Mouse (Mus musculus): ENCODE results near the gene Cnbd2. TPM values are rescaled to one million over a fixed set of nuclear protein-coding genes. Genes with fewer than 3 reads are reported as not detected.
A peak's percentile ranks its signal among the peaks of the same experiment; 100 is the strongest.
"Not testable (repeated sequence)": the region's sequence is repeated elsewhere in the genome, so short reads cannot be mapped to it uniquely, and the experiment has no call there.

Cnbd2 gene
- polyA plus RNA-seq, 1 experiment from 2014 or later: 4.5 TPM

DNA sequence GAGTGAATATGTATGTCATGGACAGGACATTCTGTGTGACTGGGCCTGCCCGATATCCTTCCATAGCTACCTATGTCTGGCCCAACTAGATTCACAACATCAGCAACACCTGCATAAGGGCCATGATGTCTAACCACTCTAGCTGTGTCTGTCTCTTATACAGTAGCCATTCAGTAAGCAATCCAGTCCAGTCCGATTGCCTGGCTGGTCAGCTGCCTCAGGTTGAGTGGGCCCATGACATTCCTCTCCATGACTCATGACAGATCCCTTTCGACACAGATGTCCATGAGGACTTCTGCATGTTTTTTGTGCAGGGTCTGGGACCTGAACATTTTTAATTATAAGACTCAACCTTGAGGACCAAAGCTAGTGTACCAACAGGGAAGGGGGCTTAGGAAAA, 89.9 kb downstream of the Cnbd2 start:
- WGBS: 94% methylated on average over 3 of the region's 3 CpGs
- Histone ChIP-seq H3K4me3 (ENCODE audit: low read depth, low read length) (no peak overlapping the region), H3K36me3 (ENCODE audit: control insufficient read depth, insufficient read depth, low read length) (no peaks in the 10 kb centered on the region), H3K27ac (ENCODE audit: low read depth, low read length) (no peak overlapping the region), H3K27me3 (ENCODE audit: control insufficient read depth, insufficient read depth, low read length) (no peaks in the 10 kb centered on the region), H3K4me2 (ENCODE audit: low read depth, low read length, severe bottlenecking) (no peak overlapping the region), H3K9ac (ENCODE audit: low read length) (no peak overlapping the region), H3K9me3 (ENCODE audit: control insufficient read depth, low read length) (no peaks in the 10 kb centered on the region), H3K4me1 (replicated peaks; ENCODE audit: control insufficient read depth, insufficient read depth, low read length) (peaks cover 5% of the 10 kb centered on the region; the same call in 1 of the 2 replicates)
- ATAC-seq (replicated peaks; ENCODE audit: low FRiP score) (no peak), DNase-seq (ENCODE audit: low spot score) (no peak)

DNA sequence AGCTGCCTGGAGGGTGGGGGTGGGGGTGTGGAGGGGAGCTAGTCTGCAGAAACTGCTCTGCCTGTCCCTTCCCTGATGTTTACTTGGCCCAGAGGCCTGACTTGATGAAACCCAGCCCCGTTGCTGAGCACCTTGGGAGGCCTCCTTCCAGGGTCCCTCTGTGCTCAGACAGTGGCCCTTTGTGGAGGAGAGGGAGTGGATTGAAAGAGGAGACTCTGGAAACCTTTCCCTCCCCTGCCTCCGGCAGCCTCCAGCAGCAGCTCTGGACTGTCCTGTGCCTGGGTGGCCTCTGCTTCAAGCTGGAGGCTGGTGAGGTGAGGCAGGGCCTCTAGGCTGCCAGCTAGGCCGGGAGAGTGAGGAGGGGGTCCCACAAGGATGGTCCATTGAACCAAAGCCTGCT, 94.9 kb downstream of the Cnbd2 start:
- Histone ChIP-seq H3K9ac (ENCODE audit: low read length) (peak overlapping the region; percentile 41), H3K27me3 (ENCODE audit: control insufficient read depth, insufficient read depth, low read length) (no peaks in the 10 kb centered on the region), H3K4me3 (ENCODE audit: low read depth, low read length) (no peak overlapping the region), H3K27ac (ENCODE audit: low read depth, low read length) (no peak overlapping the region), H3K4me1 (replicated peaks; ENCODE audit: control insufficient read depth, insufficient read depth, low read length) (no peaks in the 10 kb centered on the region; the same call in 1 of the 2 replicates), H3K36me3 (ENCODE audit: control insufficient read depth, insufficient read depth, low read length) (no peaks in the 10 kb centered on the region), H3K9me3 (ENCODE audit: control insufficient read depth, low read length) (no peaks in the 10 kb centered on the region), H3K4me2 (ENCODE audit: low read depth, low read length, severe bottlenecking) (no peak overlapping the region)
- ATAC-seq (replicated peaks; ENCODE audit: low FRiP score) (peak; percentile 46; the same call in 1 of the 2 replicates), DNase-seq (ENCODE audit: low spot score) (no peak)
- WGBS: 6% methylated on average over 3 of the region's 3 CpGs

DNA sequence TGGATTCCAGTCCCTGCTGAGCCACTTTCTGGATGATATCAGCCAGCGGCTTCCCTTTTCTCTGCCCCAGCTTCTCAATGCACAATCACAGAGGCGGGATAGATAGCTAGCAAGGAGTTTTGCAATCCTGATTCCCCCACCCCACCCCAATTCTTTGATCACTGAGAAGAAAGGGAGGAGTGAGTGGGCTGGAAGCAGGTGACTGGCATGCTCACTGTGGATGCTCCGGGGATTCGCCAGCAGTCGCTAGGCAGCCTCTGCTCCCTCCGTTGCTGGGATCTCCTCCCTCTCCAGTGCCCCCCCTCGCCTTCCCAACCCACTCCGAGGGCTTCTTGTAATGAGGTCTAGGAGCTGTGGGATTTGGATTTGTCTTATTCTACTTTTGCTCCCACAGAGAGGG, 96.1 kb downstream of the Cnbd2 start:
- DNase-seq (ENCODE audit: low spot score) (no peak), ATAC-seq (replicated peaks; ENCODE audit: low FRiP score) (no peak)
- no peaks in the 10 kb centered on the region for H3K36me3 ChIP-seq (ENCODE audit: control insufficient read depth, insufficient read depth, low read length)
- H3K27me3 ChIP-seq (ENCODE audit: control insufficient read depth, insufficient read depth, low read length): no peaks in the 10 kb centered on the region
- H3K9me3 ChIP-seq (ENCODE audit: control insufficient read depth, low read length): no peaks in the 10 kb centered on the region
- H3K4me3 ChIP-seq (ENCODE audit: low read depth, low read length): no peak overlapping the region
- H3K9ac ChIP-seq (ENCODE audit: low read length): no peak overlapping the region
- 35% methylated on average over 8 of the region's 8 CpGs for WGBS
- H3K4me1 ChIP-seq (replicated peaks; ENCODE audit: control insufficient read depth, insufficient read depth, low read length): no peaks in the 10 kb centered on the region; the same call in 1 of the 2 replicates
- H3K4me2 ChIP-seq (ENCODE audit: low read depth, low read length, severe bottlenecking): no peak overlapping the region
- no peak overlapping the region for H3K27ac ChIP-seq (ENCODE audit: low read depth, low read length)

DNA sequence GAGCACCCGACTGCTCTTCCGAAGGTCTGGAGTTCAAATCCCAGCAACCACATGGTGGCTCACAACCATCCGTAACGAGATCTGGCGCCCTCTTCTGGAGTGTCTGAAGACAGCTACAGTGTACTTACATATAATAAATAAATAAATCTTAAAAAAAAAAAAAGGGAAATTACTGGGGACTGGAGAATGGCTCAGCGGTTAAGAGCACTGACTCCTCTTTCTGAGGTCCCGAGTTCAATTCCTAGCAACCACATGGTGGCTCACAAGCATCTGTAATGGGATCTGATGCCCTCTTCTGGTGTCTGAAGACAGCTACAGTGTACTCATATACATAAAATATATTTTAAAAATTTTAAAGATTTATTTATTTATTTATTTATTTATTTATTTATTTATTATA, 99.2 kb downstream of the Cnbd2 start:
- not testable (repeated sequence) for ATAC-seq (replicated peaks; ENCODE audit: low FRiP score); H3K27me3 ChIP-seq (ENCODE audit: control insufficient read depth, insufficient read depth, low read length); H3K4me2 ChIP-seq (ENCODE audit: low read depth, low read length, severe bottlenecking); H3K36me3 ChIP-seq (ENCODE audit: control insufficient read depth, insufficient read depth, low read length); H3K9me3 ChIP-seq (ENCODE audit: control insufficient read depth, low read length); H3K4me3 ChIP-seq (ENCODE audit: low read depth, low read length); H3K27ac ChIP-seq (ENCODE audit: low read depth, low read length); H3K4me1 ChIP-seq (replicated peaks; ENCODE audit: control insufficient read depth, insufficient read depth, low read length); H3K9ac ChIP-seq (ENCODE audit: low read length); DNase-seq (ENCODE audit: low spot score)
- WGBS: 88% methylated on average over 4 of the region's 7 CpGs

DNA sequence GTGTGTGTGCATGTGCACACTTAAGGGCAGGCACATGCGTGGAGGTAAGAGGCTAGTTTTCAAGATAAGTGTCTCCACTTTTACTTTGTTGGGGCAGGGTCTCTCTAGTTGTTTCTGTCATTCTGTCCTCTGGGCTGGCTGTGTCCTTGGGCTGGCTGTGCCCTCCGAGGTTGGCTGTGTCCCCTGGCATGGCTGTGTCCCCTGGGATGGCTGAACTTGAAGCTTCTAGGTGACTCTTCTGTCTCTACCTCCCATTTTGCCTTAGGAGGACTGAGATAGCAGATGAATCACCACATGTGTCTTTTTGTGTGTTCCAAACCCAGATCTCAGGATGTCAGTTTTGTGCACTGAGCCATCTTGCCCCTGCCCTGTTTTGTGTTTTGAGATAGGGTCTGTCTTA, 102.9 kb downstream of the Cnbd2 start:
- no peak for DNase-seq (ENCODE audit: low spot score)
- WGBS: 75% methylated on average over 2 of the region's 2 CpGs

DNA sequence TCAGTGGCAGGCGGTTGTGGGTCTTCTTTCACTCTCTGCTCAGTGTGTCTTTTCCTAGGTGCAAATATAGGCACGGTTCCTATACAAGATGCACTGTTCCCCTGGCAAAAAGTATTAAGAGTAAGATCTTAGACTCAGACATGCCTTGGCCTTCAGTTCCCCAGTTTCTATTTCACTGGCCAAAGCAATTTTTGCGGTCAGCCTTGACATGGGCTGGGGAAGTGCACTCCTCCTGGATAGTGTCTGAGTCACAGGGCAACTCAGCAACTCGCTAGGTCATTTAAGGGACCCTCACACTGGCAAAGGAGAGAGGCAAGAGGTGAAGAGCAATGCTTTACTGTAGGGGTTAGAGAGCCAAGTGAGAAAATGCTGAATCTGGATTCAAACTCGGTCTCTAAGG, 103.6 kb downstream of the Cnbd2 start:
- ATAC-seq (replicated peaks; ENCODE audit: low FRiP score) (no peak), DNase-seq (ENCODE audit: low spot score) (no peak)
- Histone ChIP-seq H3K9me3 (ENCODE audit: control insufficient read depth, low read length) (no peaks in the 10 kb centered on the region), H3K36me3 (ENCODE audit: control insufficient read depth, insufficient read depth, low read length) (no peaks in the 10 kb centered on the region), H3K4me2 (ENCODE audit: low read depth, low read length, severe bottlenecking) (no peak overlapping the region), H3K4me1 (replicated peaks; ENCODE audit: control insufficient read depth, insufficient read depth, low read length) (no peaks in the 10 kb centered on the region), H3K4me3 (ENCODE audit: low read depth, low read length) (no peak overlapping the region), H3K9ac (ENCODE audit: low read length) (no peak overlapping the region), H3K27ac (ENCODE audit: low read depth, low read length) (no peak overlapping the region), H3K27me3 (ENCODE audit: control insufficient read depth, insufficient read depth, low read length) (peaks cover 10% of the 10 kb centered on the region)
- 72% methylated on average over 5 of the region's 5 CpGs for WGBS

More for the DNA sequence above, 102.9 kb downstream of the Cnbd2 start:
- no peak overlapping the region for H3K9ac ChIP-seq (ENCODE audit: low read length)
- no peaks in the 10 kb centered on the region for H3K9me3 ChIP-seq (ENCODE audit: control insufficient read depth, low read length)
- H3K4me2 ChIP-seq (ENCODE audit: low read depth, low read length, severe bottlenecking): no peak overlapping the region
- ATAC-seq (replicated peaks; ENCODE audit: low FRiP score): no peak
- H3K27me3 ChIP-seq (ENCODE audit: control insufficient read depth, insufficient read depth, low read length): peaks cover 3% of the 10 kb centered on the region; the same call in 1 of the 2 replicates
- no peak overlapping the region for H3K4me3 ChIP-seq (ENCODE audit: low read depth, low read length)
- no peaks in the 10 kb centered on the region for H3K36me3 ChIP-seq (ENCODE audit: control insufficient read depth, insufficient read depth, low read length)
- no peak overlapping the region for H3K27ac ChIP-seq (ENCODE audit: low read depth, low read length)
- H3K4me1 ChIP-seq (replicated peaks; ENCODE audit: control insufficient read depth, insufficient read depth, low read length): no peaks in the 10 kb centered on the region

DNA sequence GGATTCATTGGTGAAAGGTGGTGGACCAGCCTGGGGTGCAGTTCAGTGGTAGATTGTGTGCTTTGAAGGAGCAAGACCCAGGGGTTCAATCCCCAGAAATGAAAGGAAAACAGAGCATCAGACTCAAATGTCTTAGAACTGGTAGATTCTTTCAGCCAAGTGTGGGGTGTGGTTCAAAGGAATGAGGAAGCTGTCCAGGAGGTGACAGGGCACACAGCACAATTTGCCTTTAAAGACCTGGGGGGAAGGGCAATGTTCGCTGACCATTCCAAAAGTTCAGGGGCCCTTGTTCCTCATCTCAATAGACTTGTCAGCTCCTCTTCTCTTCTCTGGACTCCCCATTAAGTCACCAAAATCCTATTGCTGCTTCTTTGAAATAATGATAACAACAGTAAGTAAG, 105.1 kb downstream of the Cnbd2 start:
- Histone ChIP-seq H3K9me3 (ENCODE audit: control insufficient read depth, low read length) (no peaks in the 10 kb centered on the region), H3K4me3 (ENCODE audit: low read depth, low read length) (no peak overlapping the region), H3K4me2 (ENCODE audit: low read depth, low read length, severe bottlenecking) (no peak overlapping the region), H3K9ac (ENCODE audit: low read length) (no peak overlapping the region), H3K4me1 (replicated peaks; ENCODE audit: control insufficient read depth, insufficient read depth, low read length) (no peaks in the 10 kb centered on the region), H3K36me3 (ENCODE audit: control insufficient read depth, insufficient read depth, low read length) (no peaks in the 10 kb centered on the region), H3K27me3 (ENCODE audit: control insufficient read depth, insufficient read depth, low read length) (peaks cover 18% of the 10 kb centered on the region), H3K27ac (ENCODE audit: low read depth, low read length) (no peak overlapping the region)
- WGBS: 50% methylated on average over 1 of the region's 1 CpGs
- DNase-seq (ENCODE audit: low spot score): no peak
- no peak for ATAC-seq (replicated peaks; ENCODE audit: low FRiP score)

DNA sequence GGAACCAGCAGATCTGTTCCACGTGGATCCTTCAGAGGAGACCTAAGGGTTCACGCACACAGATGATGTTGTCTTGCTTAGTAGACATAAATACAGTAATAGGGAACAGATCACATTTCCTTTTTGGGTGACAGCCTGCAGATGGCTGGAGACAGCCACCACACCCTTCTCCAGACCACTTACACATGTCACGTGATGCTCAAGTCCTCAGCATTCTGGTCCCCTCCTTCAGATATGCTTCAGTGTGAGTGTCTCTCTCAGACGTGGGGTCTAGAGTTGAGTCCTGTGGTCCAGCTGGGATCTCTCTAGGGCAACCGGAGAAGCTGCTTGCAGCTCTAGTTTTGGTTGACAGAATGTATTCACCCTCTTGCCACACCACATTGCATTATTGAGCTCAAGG, 106.4 kb downstream of the Cnbd2 start:
- 82% methylated on average over 5 of the region's 5 CpGs for WGBS
- Histone ChIP-seq H3K27me3 (ENCODE audit: control insufficient read depth, insufficient read depth, low read length) (peaks cover 26% of the 10 kb centered on the region), H3K4me2 (ENCODE audit: low read depth, low read length, severe bottlenecking) (no peak overlapping the region), H3K4me1 (replicated peaks; ENCODE audit: control insufficient read depth, insufficient read depth, low read length) (no peaks in the 10 kb centered on the region; the same call in 1 of the 2 replicates), H3K9me3 (ENCODE audit: control insufficient read depth, low read length) (no peaks in the 10 kb centered on the region), H3K27ac (ENCODE audit: low read depth, low read length) (no peak overlapping the region), H3K36me3 (ENCODE audit: control insufficient read depth, insufficient read depth, low read length) (no peaks in the 10 kb centered on the region), H3K9ac (ENCODE audit: low read length) (no peak overlapping the region), H3K4me3 (ENCODE audit: low read depth, low read length) (no peak overlapping the region)
- no peak for ATAC-seq (replicated peaks; ENCODE audit: low FRiP score)
- DNase-seq (ENCODE audit: low spot score): no peak

DNA sequence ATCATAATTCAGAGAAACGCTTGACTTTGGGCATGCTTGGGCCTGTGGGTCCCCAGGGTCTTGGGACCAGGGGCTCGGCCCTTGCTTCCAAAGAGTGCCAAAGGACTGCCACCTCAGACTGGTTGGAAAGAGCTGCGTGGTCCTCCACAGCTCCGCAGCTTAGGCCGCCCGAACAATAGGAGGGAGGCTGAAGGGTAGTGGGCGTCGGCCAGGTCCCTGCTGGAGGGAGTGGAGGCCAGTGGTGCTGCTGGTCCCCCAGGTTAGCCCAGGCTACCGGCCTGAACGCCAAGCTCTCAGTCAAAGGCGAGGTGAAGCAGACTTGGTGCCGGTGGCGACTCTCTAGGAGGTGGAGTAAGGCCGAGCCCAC, 108.2 kb downstream of the Cnbd2 start:
- ATAC-seq (replicated peaks; ENCODE audit: low FRiP score) (0 out of 2 replicates have a peak, but pooled peaks have one; percentile 22), DNase-seq (ENCODE audit: low spot score) (no peak)
- no peaks in the 10 kb centered on the region; the same call in 1 of the 2 replicates for H3K4me1 ChIP-seq (replicated peaks; ENCODE audit: control insufficient read depth, insufficient read depth, low read length)
- no peak overlapping the region for H3K27ac ChIP-seq (ENCODE audit: low read depth, low read length)
- H3K4me3 ChIP-seq (ENCODE audit: low read depth, low read length): peak overlapping the region; percentile 57
- H3K4me2 ChIP-seq (ENCODE audit: low read depth, low read length, severe bottlenecking): peak overlapping the region; percentile 100
- H3K9me3 ChIP-seq (ENCODE audit: control insufficient read depth, low read length): no peaks in the 10 kb centered on the region
- WGBS: 5% methylated on average over 14 of the region's 14 CpGs
- no peaks in the 10 kb centered on the region for H3K36me3 ChIP-seq (ENCODE audit: control insufficient read depth, insufficient read depth, low read length)
- peak overlapping the region; percentile 67 for H3K9ac ChIP-seq (ENCODE audit: low read length)
- H3K27me3 ChIP-seq (ENCODE audit: control insufficient read depth, insufficient read depth, low read length): peaks cover 26% of the 10 kb centered on the region
